Mouse (Mus musculus): Measurements from ENCODE around the gene Auh. TPM values are rescaled to one million over a fixed set of nuclear protein-coding genes. Genes with fewer than 3 reads are reported as not detected.

Gene Auh
- polyA plus RNA-seq, 1 experiment, result 146 TPM

- 31% methylated on average over 7 of the region's 7 CpGs for WGBS
- peak; percentile 38 to 48 for DNase-seq
- H3K27me3 ChIP-seq (ENCODE audit: control insufficient read depth, insufficient read depth, low read length), result no peaks in the 10 kb centered on the region
- TF ChIP-seq CTCF (IDR thresholded peaks at IDR 0.05; ENCODE audit: borderline replicate concordance, insufficient read depth, low read depth, low read length) (no peak), POLR2A (IDR thresholded peaks at IDR 0.05; ENCODE audit: borderline replicate concordance, insufficient read depth, low read length) (no peak)
- no peak overlapping the region for H3K27ac ChIP-seq (ENCODE audit: insufficient read depth, low read length)
- no peak overlapping the region for H3K4me3 ChIP-seq (replicated peaks; ENCODE audit: insufficient read depth, low read depth, low read length)
- peaks cover 25% of the 10 kb centered on the region for H3K4me1 ChIP-seq (ENCODE audit: control insufficient read depth, insufficient read depth, low read length)
These were observed 42.7 kb downstream of the Auh start for GRCm38 (mm10) chr13:52886779-52887178.

GRCm38 (mm10) chr13:52883960-52884326, 45.5 kb downstream of the Auh start:
- WGBS, result 78% methylated on average over 4 of the region's 4 CpGs
- no peak overlapping the region for H3K27ac ChIP-seq (ENCODE audit: insufficient read depth, low read length)
- TF ChIP-seq POLR2A (IDR thresholded peaks at IDR 0.05; ENCODE audit: borderline replicate concordance, insufficient read depth, low read length) (no peak), CTCF (IDR thresholded peaks at IDR 0.05; ENCODE audit: borderline replicate concordance, insufficient read depth, low read depth, low read length) (no peak)

GRCm38 (mm10) chr13:52883084-52883959, 46.2 kb downstream of the Auh start:
- Histone ChIP-seq H3K27me3 (ENCODE audit: control insufficient read depth, insufficient read depth, low read length) (no peaks in the 10 kb centered on the region), H3K4me1 (ENCODE audit: control insufficient read depth, insufficient read depth, low read length) (peaks cover 29% of the 10 kb centered on the region), H3K4me3 (replicated peaks; ENCODE audit: insufficient read depth, low read depth, low read length) (no peak overlapping the region), H3K27ac (ENCODE audit: insufficient read depth, low read length) (no peak overlapping the region)
- WGBS, result 69% methylated on average over 19 of the region's 19 CpGs
- no peak for DNase-seq
- TF ChIP-seq CTCF (IDR thresholded peaks at IDR 0.05; ENCODE audit: borderline replicate concordance, insufficient read depth, low read depth, low read length), result no peak
- no peak for TF ChIP-seq POLR2A (IDR thresholded peaks at IDR 0.05; ENCODE audit: borderline replicate concordance, insufficient read depth, low read length)

More at GRCm38 (mm10) chr13:52883960-52884326, 45.5 kb downstream of the Auh start:
- Histone ChIP-seq H3K4me3 (replicated peaks; ENCODE audit: insufficient read depth, low read depth, low read length) (no peak overlapping the region), H3K27me3 (ENCODE audit: control insufficient read depth, insufficient read depth, low read length) (no peaks in the 10 kb centered on the region), H3K4me1 (ENCODE audit: control insufficient read depth, insufficient read depth, low read length) (peaks cover 30% of the 10 kb centered on the region)
- DNase-seq, result no peak

DNA sequence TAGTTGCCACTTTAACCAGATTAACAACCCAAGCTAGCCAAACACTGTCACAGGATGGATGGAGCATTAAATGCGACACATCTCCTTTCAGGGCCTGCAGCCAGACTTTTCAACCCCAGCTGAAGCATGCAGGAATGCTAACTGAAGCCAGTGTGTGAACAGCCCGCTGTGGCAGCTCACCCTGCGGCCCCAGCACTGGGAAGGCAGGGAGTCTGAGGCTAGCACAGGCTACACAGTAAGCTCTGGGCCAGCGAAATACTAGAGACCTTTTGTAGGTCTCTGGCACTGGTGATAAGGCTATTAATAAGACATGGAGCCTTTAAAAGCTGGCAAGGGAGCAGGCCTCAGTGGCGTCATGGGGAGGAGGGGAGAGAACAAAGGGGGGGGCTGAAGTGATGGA, 49.1 kb downstream of the Auh start:
- Histone ChIP-seq H3K27ac (ENCODE audit: insufficient read depth, low read length) (no peak overlapping the region), H3K4me1 (ENCODE audit: control insufficient read depth, insufficient read depth, low read length) (peaks cover 17% of the 10 kb centered on the region), H3K4me3 (replicated peaks; ENCODE audit: insufficient read depth, low read depth, low read length) (no peak overlapping the region), H3K27me3 (ENCODE audit: control insufficient read depth, insufficient read depth, low read length) (no peaks in the 10 kb centered on the region)
- TF ChIP-seq CTCF (IDR thresholded peaks at IDR 0.05; ENCODE audit: borderline replicate concordance, insufficient read depth, low read depth, low read length) (no peak), POLR2A (IDR thresholded peaks at IDR 0.05; ENCODE audit: borderline replicate concordance, insufficient read depth, low read length) (no peak)
- peak; percentile 50 to 52 for DNase-seq
- 21% methylated on average over 5 of the region's 5 CpGs for WGBS

DNA sequence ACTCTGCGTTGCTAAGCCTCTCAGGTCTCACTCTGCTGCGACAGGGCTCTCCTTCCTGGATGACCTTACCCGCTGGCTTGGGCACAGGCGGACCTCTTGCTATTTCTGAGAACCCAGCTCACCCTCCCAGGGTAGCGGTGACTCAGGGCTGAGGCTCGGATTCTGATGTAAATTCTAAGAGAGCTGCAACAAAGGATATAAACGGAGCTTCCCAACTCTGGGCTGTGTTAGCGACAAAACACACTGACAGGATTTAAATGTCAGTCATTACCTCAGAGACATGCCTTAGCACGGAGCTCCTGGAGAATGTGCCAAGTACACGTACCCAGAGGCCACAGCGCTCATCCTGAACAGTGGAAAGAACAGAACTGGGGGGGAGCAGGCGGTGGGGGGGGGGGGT, 49.6 kb downstream of the Auh start:
- Histone ChIP-seq H3K27me3 (ENCODE audit: control insufficient read depth, insufficient read depth, low read length) (no peaks in the 10 kb centered on the region), H3K4me3 (replicated peaks; ENCODE audit: insufficient read depth, low read depth, low read length) (no peak overlapping the region), H3K4me1 (ENCODE audit: control insufficient read depth, insufficient read depth, low read length) (peaks cover 17% of the 10 kb centered on the region), H3K27ac (ENCODE audit: insufficient read depth, low read length) (0 out of 2 replicates have a peak overlapping the region, but pooled peaks have one; percentile 11)
- WGBS, result 34% methylated on average over 12 of the region's 12 CpGs
- TF ChIP-seq CTCF (IDR thresholded peaks at IDR 0.05; ENCODE audit: borderline replicate concordance, insufficient read depth, low read depth, low read length) (no peak), POLR2A (IDR thresholded peaks at IDR 0.05; ENCODE audit: borderline replicate concordance, insufficient read depth, low read length) (no peak)
- DNase-seq, result peak; percentile 57 to 70

- DNase-seq, result no peak
- no peak for TF ChIP-seq POLR2A (IDR thresholded peaks at IDR 0.05; ENCODE audit: borderline replicate concordance, insufficient read depth, low read length)
- no peak for TF ChIP-seq CTCF (IDR thresholded peaks at IDR 0.05; ENCODE audit: borderline replicate concordance, insufficient read depth, low read depth, low read length)
- Histone ChIP-seq H3K27ac (ENCODE audit: insufficient read depth, low read length) (peak overlapping the region; percentile 11; the same call in 1 of the 2 replicates), H3K27me3 (ENCODE audit: control insufficient read depth, insufficient read depth, low read length) (no peaks in the 10 kb centered on the region), H3K4me1 (ENCODE audit: control insufficient read depth, insufficient read depth, low read length) (peaks cover 17% of the 10 kb centered on the region), H3K4me3 (replicated peaks; ENCODE audit: insufficient read depth, low read depth, low read length) (no peak overlapping the region)
- WGBS, result 76% methylated on average over 9 of the region's 9 CpGs
These were observed 50.2 kb downstream of the Auh start for GRCm38 (mm10) chr13:52879291-52879690.

GRCm38 (mm10) chr13:52878823-52879222, 50.7 kb downstream of the Auh start:
- TF ChIP-seq POLR2A (IDR thresholded peaks at IDR 0.05; ENCODE audit: borderline replicate concordance, insufficient read depth, low read length), result no peak
- TF ChIP-seq CTCF (IDR thresholded peaks at IDR 0.05; ENCODE audit: borderline replicate concordance, insufficient read depth, low read depth, low read length), result no peak
- DNase-seq, result no peak
- WGBS, result 76% methylated on average over 7 of the region's 7 CpGs
- Histone ChIP-seq H3K4me3 (replicated peaks; ENCODE audit: insufficient read depth, low read depth, low read length) (no peak overlapping the region), H3K4me1 (ENCODE audit: control insufficient read depth, insufficient read depth, low read length) (peaks cover 17% of the 10 kb centered on the region), H3K27me3 (ENCODE audit: control insufficient read depth, insufficient read depth, low read length) (no peaks in the 10 kb centered on the region), H3K27ac (ENCODE audit: insufficient read depth, low read length) (no peak overlapping the region)

Measured in cerebellum, adult 2 months (tissue).